Mouse (Mus musculus) thymus, adult 18-20 months (tissue): ENCODE measurements around the gene Zfp229.
"Not testable (repeated sequence)": the region's sequence is repeated elsewhere in the genome, so short reads cannot be mapped to it uniquely, and the experiment has no call there.

Experiments used
- DNase-seq, 2 experiments: peaks; one replicate each; pipeline ENCODE4 v3.0.0; 2022; ENCODE audit warnings: mixed read lengths in 2 of 2

Gene Zfp229

DNA sequence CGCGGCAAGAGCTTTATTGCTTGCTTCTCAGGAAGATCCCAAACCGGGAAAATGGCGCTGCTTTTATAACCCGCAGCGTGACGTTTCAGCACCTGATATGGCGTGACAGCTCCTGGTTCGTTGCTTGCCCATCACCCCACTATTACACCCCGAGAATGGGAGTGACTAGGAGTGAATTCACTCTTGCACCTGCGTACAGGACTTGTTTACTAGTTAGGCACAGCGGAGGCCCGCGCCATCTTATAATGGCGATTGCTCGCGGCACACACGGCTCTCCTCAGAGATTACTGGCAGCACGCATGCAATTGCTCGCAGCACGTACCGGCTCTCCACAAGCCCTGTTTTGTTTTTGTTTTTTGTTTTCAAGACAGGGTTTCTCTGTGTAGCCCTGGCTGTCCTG, at the start of gene Zfp229:
Gene Zfp229, plus strand, starts transcription at position 301 of the 400 bp plus-strand sequence.
- DNase-seq = not testable (repeated sequence)

DNA sequence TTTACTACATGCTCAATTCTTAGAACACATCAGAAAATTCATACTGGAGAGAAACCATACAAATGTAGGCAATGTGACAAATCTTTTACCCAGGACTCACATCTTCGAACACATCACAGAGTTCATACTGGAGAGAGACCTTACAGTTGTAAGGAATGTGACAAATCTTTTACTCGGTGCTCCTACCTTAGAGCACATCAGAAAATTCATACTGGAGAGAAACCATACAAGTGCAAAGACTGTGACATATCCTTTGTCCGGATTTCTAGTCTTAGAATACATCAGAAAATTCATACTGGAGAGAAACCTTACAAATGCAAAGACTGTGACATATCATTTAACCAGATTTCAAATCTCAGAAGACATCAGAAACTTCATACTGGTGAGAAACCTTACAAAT, 39.0 kb upstream of the Zfp229 start, which contains the start of gene Gm10226:
Gene Gm10226, plus strand, starts transcription at position 301 of the 400 bp plus-strand sequence.
- DNase-seq = no peak

DNA sequence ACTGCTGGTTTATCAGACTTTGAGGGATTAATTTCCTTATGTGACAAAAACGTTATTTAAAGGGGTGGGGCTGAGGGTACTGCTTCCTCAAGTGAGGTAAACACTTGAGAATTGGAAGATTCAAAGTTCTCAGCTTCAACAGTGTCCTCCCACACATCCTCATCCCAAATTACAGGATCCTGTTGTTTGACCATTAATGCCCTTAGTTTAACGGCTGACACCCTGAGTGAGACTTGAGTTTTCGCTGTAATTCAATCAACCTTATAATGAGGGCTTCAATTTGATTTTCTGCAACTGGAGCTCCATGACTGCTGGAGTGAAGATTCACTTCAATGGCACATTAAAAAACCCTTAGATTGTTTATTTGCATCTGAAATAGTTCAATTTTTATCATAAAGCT, 37.3 kb upstream of the Zfp229 start:
- no peak for DNase-seq

DNA sequence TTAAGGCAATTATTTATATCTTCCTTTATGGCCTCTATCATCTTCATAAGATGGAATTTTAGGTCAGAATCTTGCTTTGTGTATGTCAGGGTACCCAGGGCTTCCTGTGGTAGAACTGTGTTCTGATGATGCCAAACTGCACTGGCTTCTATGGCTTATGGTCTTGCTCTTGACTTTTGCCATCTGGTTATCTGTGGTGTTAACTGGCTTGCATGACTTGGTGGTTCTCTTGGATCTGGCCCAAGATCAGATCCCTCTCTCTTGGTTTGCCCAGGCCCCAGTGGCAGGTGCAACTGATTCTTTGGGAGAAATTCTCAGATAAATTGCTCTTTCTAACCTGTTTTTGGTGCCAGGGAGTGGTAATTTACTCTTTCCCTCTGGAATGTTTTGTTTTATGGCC, 34.5 kb upstream of the Zfp229 start:
- no peak for DNase-seq

DNA sequence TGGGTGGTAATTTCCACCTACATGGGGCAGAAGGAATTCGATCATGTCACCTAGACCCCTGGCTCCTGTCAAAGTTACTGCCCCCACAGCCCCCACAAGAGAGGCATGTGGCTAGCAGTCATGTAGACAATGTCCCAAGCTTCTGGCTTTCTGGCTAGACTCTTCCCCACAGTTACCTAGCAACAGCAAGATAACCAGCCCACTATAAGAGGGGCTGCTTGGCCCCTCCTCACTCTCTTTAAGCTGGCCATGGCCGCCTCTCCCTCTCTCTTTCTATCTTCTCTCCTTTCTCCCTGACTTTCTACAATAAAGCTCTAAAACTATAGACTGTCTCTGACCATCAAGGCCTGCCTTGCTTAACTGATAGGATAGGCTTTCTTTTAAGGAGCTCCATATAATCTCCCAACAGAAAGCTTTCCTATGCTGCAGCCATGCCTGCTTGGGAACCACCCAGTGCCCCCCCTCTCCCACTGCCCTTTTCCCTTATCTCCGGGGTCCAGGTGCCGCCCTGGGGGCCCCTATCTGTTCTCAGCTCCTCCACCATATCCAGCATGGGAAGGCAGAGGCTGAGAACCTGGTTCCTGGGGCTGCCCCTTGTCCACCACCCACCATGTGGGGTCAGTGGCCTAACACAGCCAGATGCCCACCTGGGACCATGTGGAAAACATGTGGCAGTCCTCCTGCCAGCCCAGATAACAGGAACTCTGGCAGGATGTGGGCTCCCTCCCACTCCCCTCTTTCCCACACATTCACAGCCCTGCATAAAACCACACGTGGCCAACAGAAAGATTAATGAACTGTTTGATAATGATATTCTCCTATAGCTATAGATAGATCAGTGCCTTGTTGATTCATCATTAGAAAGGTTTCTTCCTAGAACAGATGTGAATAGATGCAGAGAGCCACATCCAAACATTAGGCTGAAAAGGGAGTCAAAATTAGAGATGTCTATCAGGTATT, 28.0 kb upstream of the Zfp229 start:
- DNase-seq = no peak

DNA sequence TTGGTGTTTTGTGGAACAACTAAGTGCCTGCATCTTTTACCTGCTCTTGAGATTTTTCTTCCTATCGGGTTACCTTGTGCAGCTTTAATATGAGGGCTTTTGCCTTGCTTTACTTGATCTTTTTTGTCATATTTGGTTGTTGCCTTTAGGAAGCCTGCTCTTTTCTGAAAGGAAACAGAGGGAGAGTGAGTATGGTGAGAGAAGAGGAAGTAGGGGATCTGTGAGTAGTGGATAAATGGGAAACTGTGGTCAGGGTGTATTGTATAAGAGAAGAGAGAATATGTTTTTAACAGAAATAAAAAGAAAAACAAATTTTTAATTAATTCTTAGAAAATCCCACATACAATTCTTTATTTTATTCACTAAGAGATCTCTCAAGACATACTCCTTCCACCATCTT, 27.2 kb upstream of the Zfp229 start:
- no peak for DNase-seq

DNA sequence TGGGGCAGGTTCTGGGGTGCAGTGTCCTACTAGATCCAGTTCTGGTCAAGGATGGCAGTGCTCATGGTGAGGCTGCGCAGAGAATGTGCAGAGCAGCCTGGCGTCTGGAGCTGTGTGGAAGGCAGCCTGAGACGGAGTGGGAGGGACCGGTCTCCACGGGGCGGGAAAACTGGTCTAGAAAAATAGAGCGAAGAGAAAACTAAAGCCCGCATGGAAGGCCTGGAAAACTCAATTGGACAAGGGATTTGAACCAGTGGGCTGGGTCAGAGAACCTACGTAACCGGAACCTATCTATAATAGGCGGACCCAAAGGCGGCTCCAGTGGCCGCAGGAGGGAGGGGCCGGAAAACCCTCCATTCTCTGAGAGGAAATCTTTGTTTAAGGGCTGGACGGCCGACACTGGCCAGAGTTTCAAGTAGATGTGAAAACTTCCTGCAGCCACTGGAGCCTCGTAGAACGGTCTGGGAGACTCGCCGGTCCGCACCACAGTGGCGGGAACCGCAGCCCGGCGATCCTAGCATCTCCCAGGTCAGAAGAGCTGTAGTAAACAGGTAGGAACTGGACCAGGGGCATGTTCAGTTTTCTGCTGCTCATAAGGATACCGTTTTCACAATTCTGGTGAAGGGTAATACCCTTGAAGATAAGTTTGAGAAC, 23.1 kb upstream of the Zfp229 start, which contains the start of gene Zfp760:
Gene Zfp760, plus strand, starts transcription at position 399 of the 654 bp plus-strand sequence.
- peak; percentile 44 to 49 for DNase-seq

DNA sequence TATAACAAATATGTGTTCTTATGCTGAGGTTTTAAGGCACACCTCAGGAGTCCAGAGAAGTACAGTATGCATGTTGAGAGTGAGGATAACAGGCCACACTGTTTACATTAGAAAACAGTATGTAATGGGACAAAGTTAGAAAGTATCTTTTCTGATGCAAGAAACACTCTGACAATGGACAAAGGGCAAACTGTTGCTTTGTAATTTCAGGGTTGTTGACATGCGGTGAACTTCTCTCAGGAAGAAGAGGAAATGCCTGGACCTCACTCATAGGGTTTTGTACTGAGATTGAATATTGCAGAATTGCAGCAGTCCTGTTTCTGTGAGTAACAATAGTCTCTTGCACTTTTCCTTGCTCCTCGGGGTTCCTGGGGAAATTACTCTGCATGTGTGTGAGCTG, 22.2 kb upstream of the Zfp229 start:
- no peak for DNase-seq

DNA sequence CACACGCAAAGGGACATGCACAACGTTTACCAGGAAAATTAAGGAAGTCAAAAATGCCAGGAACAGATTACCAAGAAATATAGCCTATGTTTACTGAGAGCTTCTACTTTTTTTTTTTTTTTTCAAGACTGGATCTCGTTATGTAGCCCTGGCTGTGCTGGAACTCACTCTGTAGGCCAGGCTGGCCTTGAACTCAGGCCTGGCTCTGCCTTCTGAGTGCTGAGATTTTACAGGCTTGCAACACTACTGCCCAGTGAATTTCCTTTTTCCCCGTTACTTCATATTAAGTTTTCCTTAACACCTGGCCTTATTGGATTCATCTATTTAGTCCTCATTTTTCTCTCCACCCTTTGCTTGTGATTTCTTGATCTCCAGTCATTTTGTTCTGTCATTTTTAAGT, 2.5 kb downstream of the Zfp229 start:
- no peak for DNase-seq

DNA sequence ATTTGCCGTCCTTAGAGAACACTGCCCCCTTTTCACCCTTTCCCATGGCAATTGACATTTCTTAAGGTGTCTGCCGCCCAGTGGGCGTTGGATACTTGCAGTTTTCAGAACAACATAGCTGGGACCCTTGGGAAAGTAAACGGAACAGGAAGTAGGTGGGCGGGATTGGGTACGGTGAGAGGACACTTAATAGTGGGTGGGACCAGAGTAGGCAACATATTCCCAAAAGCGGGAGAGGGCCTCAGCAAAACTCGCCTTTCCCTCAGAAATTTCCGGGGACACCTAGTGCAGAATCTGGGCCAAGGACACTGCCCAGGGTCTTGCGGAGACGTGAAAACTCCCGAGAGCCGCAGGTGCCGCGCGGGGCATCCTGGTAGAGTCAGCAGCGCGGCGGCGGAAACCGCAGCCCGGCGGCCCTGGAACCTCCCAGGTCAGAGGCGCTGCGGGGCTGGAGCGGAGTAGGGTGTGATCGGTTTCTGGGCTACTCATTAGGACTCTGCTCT, 3.0 kb downstream of the Zfp229 start:
- peak; percentile 42 to 59 for DNase-seq

DNA sequence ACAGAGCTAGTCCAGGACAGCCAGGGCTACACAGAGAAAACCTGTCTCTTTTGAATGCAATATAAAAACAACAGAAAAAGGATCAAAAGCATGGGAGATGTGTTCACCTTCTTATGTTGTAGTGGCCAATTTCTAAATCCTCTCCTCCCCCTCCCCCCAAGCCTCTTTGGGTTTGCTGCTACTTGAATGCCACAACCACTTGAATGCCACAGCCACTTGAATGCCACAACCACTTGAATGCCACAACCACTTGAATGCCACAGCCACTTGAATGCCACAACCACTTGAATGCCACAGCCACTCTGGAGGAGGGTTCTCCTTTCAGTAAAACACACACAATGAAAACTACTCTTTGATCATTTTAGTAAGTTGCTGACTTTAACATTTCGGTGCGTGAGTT, 22.2 kb downstream of the Zfp229 start:
- DNase-seq = no peak

DNA sequence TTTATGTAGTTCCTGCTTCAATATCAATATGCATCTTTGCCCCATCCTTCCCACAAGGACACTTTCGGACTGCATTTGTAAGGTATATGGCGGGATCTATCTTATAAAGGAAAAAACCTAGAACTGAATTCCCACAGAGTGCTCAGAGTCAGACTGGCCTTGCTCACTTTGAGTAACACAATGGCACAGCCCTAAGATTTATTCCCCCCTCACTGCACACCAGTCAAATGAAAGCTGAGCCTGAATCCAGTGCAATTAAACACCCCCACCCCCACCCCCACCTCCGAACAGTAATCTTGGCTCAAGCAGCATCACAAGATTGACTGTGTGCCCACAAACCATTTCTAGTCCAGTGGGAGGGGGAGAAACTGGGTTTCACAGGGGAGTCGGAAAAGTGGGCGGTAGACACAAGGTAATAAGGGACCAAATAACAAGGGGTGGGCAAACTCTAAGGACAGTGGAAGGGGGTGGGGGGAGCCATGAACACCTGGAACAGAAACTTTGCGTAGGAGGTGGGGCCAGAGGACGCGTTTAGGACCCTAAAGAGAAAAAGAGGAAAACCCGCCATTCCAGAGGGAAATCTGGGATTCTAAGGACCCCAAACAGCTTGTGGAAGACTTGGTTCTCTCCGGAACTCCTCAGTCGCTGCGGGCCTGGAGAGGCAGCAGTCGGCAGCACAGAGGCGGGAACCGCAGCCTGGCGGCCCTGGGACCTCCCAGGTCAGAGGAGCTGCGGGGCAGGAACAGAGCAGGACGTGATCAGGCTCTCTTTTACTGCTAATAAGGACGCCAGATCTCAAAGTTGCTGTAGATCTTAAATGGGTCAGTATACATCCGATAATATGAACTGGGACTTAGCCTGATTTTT, 23.0 kb downstream of the Zfp229 start:
- no peak for DNase-seq

DNA sequence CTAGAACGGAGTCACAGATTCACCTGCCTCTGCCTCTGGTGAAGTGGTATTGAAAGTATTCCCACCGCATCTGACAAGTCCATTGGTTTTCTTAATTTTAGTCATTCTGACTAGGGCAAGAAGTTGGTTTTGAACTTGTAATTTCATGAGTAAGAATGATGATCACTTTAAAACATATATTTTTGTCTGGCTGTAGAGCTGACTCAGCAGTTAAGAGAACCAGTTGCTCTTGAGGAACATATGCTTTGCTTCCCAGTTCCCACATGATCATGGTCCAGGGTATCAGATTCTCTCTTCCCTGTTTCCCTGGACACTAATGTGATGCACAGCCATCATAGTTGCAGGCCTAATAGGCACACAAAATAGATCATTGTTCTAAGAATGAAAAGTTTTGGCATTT, 39.7 kb downstream of the Zfp229 start:
- no peak for DNase-seq

DNA sequence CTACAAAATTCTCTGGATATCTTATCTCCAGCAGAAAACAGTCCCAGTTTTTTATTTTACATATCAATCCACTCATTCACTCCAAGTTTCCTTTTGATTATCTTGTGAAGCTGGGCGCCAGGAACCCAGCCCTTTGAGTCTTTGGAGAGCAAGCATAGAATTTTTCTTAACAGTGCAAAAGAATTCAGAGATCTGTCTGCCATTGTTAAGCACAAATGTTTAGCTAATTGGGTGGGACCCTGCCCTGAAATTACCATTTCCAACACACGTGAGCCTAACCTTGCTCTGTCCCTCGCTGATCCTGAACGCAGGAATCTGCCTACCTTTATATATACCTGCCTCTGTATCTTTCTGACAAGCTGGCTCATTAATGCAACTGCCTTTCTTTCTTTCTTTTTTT, 61.7 kb downstream of the Zfp229 start:
- no peak for DNase-seq

DNA sequence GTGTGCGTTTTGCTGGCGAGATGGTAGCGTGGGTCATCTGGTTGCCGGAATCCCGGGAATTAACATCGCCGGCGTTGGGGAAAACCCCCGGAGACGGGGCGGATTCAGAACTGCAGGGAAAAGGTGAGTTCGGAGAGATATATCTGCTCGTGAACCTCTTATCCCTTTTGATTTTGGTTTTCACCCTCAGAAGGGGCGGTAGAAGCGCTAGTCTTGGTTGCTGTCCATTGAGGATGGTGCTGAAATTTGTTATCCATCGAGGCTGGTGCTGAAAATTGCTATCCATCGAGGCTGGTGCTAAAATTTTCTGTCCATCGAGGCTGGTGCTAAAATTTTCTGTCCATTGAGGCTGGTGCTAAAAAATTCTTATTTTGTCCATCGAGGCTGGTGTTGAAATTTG, 70.8 kb downstream of the Zfp229 start:
- not testable (repeated sequence) for DNase-seq
